Mouse (Mus musculus) liver, embryonic 15.5 days (tissue): Measurements from ENCODE around the gene H2-Q10. TPM values are rescaled to one million over a fixed set of nuclear protein-coding genes. Genes with fewer than 3 reads are reported as not detected.
"Not testable (repeated sequence)": the region's sequence is repeated elsewhere in the genome, so short reads cannot be mapped to it uniquely, and the experiment has no call there.

Source experiments
- ATAC-seq: fragments of 200-750 bp; cut with Nextera tagmentation; 2 replicates; pipeline ENCODE4 v1.8.0; 2017; ENCODE audit warnings: moderate number of reproducible peaks, mild to moderate bottlenecking, moderate library complexity; ENCODE audit not compliant: insufficient read depth
- H3K27ac ChIP-seq: fragments of 300-500 bp; sonication (generic); replicated peaks from 2 replicates; pipeline ENCODE4 v1.5.1; 2015; ENCODE audit warnings: mild to moderate bottlenecking, inconsistent platforms
- H3K27me3 ChIP-seq: fragments of 300-500 bp; sonication (generic); 2 replicates; pipeline ENCODE4 v1.6.1; 2015; ENCODE audit warnings: mild to moderate bottlenecking, inconsistent platforms
- H3K36me3 ChIP-seq: fragments of 300-500 bp; sonication (generic); replicated peaks from 2 replicates; pipeline ENCODE4 v1.6.1; 2015; ENCODE audit warnings: moderate library complexity, mild to moderate bottlenecking, inconsistent platforms
- H3K4me1 ChIP-seq: fragments of 300-500 bp; sonication (generic); replicated peaks from 2 replicates; pipeline ENCODE4 v1.6.1; 2015; ENCODE audit warnings: inconsistent platforms
- H3K4me2 ChIP-seq: fragments of 300-500 bp; sonication (generic); 2 replicates; pipeline ENCODE4 v1.6.1; 2015; ENCODE audit warnings: moderate library complexity, mild to moderate bottlenecking, inconsistent platforms
- H3K4me3 ChIP-seq: fragments of 300-500 bp; sonication (generic); replicated peaks from 2 replicates; pipeline ENCODE4 v1.5.1; 2015; ENCODE audit warnings: mild to moderate bottlenecking, inconsistent platforms
- H3K9ac ChIP-seq: fragments of 300-500 bp; sonication (generic); 2 replicates; pipeline ENCODE4 v1.6.1; 2015; ENCODE audit warnings: moderate library complexity, mild to moderate bottlenecking, inconsistent platforms
- H3K9me3 ChIP-seq: fragments of 300-500 bp; sonication (generic); replicated peaks from 2 replicates; pipeline ENCODE4 v1.6.1; 2016; ENCODE audit warnings: inconsistent platforms
- WGBS: fragments of 180-500 bp; shearing (Covaris S2); methylation state at CpG from one replicate; pipeline ENCODE4 v1.1.7; 2015; ENCODE audit warnings: mixed read lengths; ENCODE audit not compliant: insufficient replicate concordance; 5-methylcytosine and 5-hydroxymethylcytosine counted together
- polyA plus RNA-seq: library from polyadenylated mRNA; unstranded; fragments of >200 nt; fragmentation: Nextera tagmentation; extraction: Ambion mirVana; gene quantifications from 2 replicates; pipeline ENCODE4 v1.2.1, GENCODE M21; 2015

The H2-Q10 gene
- polyA plus RNA-seq, 1 experiment from 2014 or later = 322 TPM

- H3K9ac ChIP-seq, H3K9me3 ChIP-seq, H3K27me3 ChIP-seq, H3K36me3 ChIP-seq, H3K4me3 ChIP-seq, ATAC-seq, H3K4me2 ChIP-seq, H3K4me1 ChIP-seq, H3K27ac ChIP-seq: not testable (repeated sequence)
- WGBS = 49% methylated on average over 3 of the region's 3 CpGs
Measured at GRCm38 (mm10) chr17:35432167-35432566, 37.7 kb upstream of the H2-Q10 start.

- not testable (repeated sequence) for H3K4me3 ChIP-seq, H3K9ac ChIP-seq, ATAC-seq, H3K36me3 ChIP-seq, H3K9me3 ChIP-seq, H3K27ac ChIP-seq, H3K4me1 ChIP-seq, H3K4me2 ChIP-seq
- WGBS = 5% methylated on average over 8 of the region's 8 CpGs
- peaks cover 29% of the 10 kb centered on the region for H3K27me3 ChIP-seq
Measured at GRCm38 (mm10) chr17:35434836-35435235, 35.1 kb upstream of the H2-Q10 start.

GRCm38 (mm10) chr17:35435577-35435976 is 34.3 kb upstream of the H2-Q10 start:
- 60% methylated on average over 3 of the region's 3 CpGs for WGBS
- not testable (repeated sequence) for ATAC-seq

GRCm38 (mm10) chr17:35437386-35437936 is 32.4 kb upstream of the H2-Q10 start:
- not testable (repeated sequence) for ATAC-seq, H3K4me3 ChIP-seq, H3K4me1 ChIP-seq, H3K36me3 ChIP-seq, H3K4me2 ChIP-seq, H3K9me3 ChIP-seq, H3K27ac ChIP-seq, H3K9ac ChIP-seq
- peaks cover 34% of the 10 kb centered on the region for H3K27me3 ChIP-seq
- 41% methylated on average over 1 of the region's 1 CpGs for WGBS

More at GRCm38 (mm10) chr17:35435577-35435976, 34.3 kb upstream of the H2-Q10 start:
- not testable (repeated sequence) for H3K9ac ChIP-seq, H3K36me3 ChIP-seq, H3K4me2 ChIP-seq, H3K4me1 ChIP-seq, H3K4me3 ChIP-seq, H3K27ac ChIP-seq, H3K9me3 ChIP-seq
- peaks cover 36% of the 10 kb centered on the region for H3K27me3 ChIP-seq

DNA sequence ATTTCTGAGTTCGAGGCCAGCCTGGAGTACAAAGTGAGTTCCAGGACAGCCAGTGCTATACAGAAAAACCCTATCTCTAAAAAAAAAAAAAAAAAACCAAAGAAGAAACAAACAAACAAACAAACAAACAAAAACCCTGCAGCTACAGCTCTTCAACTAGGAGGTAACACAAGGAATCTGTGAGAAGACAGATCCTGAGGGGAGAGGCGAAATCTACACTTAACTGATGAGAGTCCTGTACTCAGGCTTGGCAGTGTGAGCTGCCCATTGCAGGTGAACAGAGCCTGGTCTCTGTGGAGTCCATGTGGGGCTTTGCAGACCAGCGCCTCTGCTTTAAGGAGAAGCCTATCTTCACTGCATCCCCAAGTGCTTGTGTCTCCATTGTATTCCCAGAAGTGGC is 31.5 kb upstream of the H2-Q10 start:
- not testable (repeated sequence) for H3K9me3 ChIP-seq, H3K36me3 ChIP-seq, H3K4me3 ChIP-seq, H3K4me2 ChIP-seq, H3K9ac ChIP-seq, H3K27ac ChIP-seq, H3K4me1 ChIP-seq, ATAC-seq
- WGBS = 44% methylated on average over 3 of the region's 3 CpGs
- H3K27me3 ChIP-seq = peaks cover 34% of the 10 kb centered on the region

- not testable (repeated sequence) for H3K9ac ChIP-seq, H3K27ac ChIP-seq, H3K9me3 ChIP-seq, H3K36me3 ChIP-seq, H3K4me1 ChIP-seq
- H3K4me3 ChIP-seq = peak within 1 kb of the TSS; percentile 42
- peak within 1 kb of the TSS; percentile 64 for H3K4me2 ChIP-seq
- H3K27me3 ChIP-seq = peaks cover 34% of the 10 kb centered on the region
- ATAC-seq = peak; percentile 76
- 4% methylated on average over 18 of the region's 18 CpGs for WGBS
Measured at GRCm38 (mm10) chr17:35438885-35439284, 31.0 kb upstream of the H2-Q10 start, which contains the start of gene H2-Q7. Gene H2-Q7, plus strand, starts transcription at chr17:35439155.

DNA sequence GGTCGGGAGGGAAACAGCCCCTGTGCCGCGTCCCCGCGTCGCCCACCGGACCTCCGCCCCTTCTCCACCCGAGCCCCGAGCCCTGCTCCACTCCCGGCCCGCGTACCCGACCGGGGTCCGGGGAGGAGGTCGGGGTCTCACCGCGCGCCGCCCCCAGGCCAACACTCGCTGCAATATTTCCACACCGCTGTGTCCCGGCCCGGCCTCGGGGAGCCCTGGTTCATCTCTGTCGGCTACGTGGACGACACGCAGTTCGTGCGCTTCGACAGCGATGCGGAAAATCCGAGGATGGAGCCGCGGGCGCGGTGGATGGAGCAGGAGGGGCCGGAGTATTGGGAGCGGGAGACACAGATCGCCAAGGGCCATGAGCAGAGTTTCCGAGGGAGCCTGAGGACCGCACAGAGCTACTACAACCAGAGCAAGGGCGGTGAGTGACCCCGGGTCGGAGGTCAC is 30.6 kb upstream of the H2-Q10 start:
- peak; percentile 38; the same call in 1 of the 2 replicates for ATAC-seq
- H3K4me1 ChIP-seq, H3K9ac ChIP-seq, H3K27ac ChIP-seq, H3K9me3 ChIP-seq, H3K36me3 ChIP-seq: not testable (repeated sequence)
- Histone ChIP-seq H3K4me2 (peak overlapping the region; percentile 64), H3K27me3 (peaks cover 34% of the 10 kb centered on the region), H3K4me3 (peak overlapping the region; percentile 42)
- WGBS = 3% methylated on average over 48 of the region's 48 CpGs

DNA sequence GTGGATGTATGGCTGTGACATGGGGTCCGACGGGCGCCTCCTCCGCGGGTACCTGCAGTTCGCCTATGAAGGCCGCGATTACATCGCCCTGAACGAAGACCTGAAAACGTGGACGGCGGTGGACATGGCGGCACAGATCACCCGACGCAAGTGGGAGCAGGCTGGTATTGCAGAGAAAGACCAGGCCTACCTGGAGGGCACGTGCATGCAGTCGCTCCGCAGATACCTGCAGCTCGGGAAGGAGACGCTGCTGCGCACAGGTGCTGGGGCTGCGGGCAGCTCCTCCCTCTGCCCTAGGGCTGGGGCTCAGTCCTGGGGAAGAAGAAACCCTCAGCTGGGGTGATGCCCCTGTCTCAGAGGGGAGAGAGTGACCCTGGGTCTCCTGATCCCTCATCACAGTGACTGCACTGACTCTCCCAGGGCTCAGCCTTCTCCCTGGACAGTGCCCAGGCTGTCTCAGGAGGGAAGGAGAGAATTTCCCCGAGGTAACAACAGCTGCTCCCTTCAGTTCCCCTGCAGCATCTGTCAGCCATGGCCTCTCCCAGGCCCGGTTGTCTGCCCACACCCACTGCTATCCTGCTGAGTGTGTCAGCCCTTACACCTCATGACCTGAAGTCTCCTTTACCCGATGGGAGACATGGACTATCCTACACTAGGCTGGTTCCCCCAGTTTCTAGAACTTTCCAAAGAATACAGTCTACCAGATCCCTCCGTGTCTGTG is 29.8 kb upstream of the H2-Q10 start:
- not testable (repeated sequence) for H3K4me1 ChIP-seq, H3K36me3 ChIP-seq, H3K9me3 ChIP-seq, H3K4me3 ChIP-seq, H3K9ac ChIP-seq, H3K4me2 ChIP-seq, ATAC-seq, H3K27ac ChIP-seq
- peaks cover 34% of the 10 kb centered on the region for H3K27me3 ChIP-seq
- WGBS = 34% methylated on average over 27 of the region's 27 CpGs

- WGBS = 59% methylated on average over 2 of the region's 2 CpGs
- ATAC-seq, H3K27ac ChIP-seq, H3K4me2 ChIP-seq, H3K4me1 ChIP-seq, H3K4me3 ChIP-seq, H3K36me3 ChIP-seq, H3K9me3 ChIP-seq, H3K9ac ChIP-seq: not testable (repeated sequence)
- H3K27me3 ChIP-seq = peaks cover 28% of the 10 kb centered on the region
Measured at GRCm38 (mm10) chr17:35442376-35442775, 27.5 kb upstream of the H2-Q10 start.

DNA sequence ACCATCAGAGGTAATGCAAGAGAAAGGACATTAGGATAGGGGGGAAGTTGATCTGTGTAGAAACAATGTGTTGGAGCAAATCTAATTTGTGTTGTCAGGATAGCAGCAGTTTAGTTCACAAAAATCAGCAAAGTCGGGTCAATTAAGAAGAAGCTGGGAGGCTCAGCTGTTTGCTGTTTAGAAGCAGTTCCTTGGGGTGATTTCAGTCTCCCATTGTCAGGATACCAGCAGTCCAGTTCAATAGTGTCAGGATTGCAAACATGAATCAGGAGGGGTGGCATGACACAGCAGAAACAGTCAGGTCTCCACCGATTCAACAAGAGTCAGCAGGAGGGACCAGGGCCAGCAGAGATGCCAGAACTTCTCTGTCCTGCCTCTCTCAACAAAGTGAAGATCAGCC is 25.4 kb upstream of the H2-Q10 start:
- H3K36me3 ChIP-seq, H3K4me2 ChIP-seq, H3K27ac ChIP-seq, H3K4me1 ChIP-seq, H3K9me3 ChIP-seq, ATAC-seq, H3K4me3 ChIP-seq, H3K9ac ChIP-seq: not testable (repeated sequence)
- H3K27me3 ChIP-seq = peaks cover 11% of the 10 kb centered on the region
- 55% methylated on average over 2 of the region's 2 CpGs for WGBS

GRCm38 (mm10) chr17:35458247-35458646 is 11.6 kb upstream of the H2-Q10 start:
- WGBS = no CpG with 5 or more reads among the region's 1 CpGs

More at GRCm38 (mm10) chr17:35458247-35458646, 11.6 kb upstream of the H2-Q10 start:
- not testable (repeated sequence) for H3K9ac ChIP-seq, H3K9me3 ChIP-seq, H3K27ac ChIP-seq, H3K27me3 ChIP-seq, H3K4me3 ChIP-seq, H3K4me2 ChIP-seq, H3K36me3 ChIP-seq, ATAC-seq, H3K4me1 ChIP-seq
